Mouse (Mus musculus) embryo, embryonic 9.5 days (tissue): ENCODE measurements around the gene Tbc1d1.
"Not testable (repeated sequence)": the region's sequence is repeated elsewhere in the genome, so short reads cannot be mapped to it uniquely, and the experiment has no call there.

ENCODE experiments used
- DNase-seq: peaks from one replicate; pipeline ENCODE4 v3.0.0-alpha.2; 2017; ENCODE audit errors: extremely low spot score

Gene Tbc1d1

GRCm38 (mm10) chr5:64358639-64359584 is 202.8 kb downstream of the Tbc1d1 start:
- DNase-seq = no peak

DNA sequence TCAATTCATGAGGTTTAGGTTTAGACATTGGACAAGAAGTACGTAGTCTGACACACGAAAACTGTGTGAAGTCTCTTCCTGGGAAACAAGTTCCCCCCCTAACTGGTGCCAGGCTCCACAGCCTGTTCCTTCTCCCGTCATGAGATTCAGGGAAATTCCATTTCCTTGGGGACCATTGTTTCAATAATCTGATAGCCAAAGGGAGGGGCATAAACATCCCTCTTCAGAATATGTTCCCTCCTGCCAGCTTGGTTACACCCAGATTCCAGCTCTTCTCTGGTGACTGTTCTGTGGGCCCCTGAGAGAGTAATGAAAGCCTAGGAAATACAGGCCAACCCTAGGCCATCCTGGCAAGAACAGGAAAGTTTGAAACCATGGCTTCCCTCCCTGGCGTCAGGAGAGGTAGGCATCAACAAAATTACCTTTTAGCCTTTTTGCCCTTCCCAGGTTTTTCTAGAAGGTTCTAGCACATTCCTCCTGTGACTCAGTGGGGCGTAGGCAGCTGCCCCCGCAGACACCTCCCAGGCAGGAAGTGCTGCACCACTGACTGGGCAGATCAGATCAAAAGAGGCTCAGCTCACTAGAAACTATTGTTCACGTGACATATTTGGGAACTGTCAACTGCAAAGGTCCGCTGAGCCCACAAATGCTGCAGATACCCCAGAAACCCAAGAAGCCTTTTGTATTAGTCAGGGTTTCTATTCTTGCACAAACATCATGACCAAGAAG is 204.2 kb downstream of the Tbc1d1 start:
- no peak for DNase-seq

GRCm38 (mm10) chr5:64360876-64361268 is 204.8 kb downstream of the Tbc1d1 start:
- DNase-seq = not testable (repeated sequence)

DNA sequence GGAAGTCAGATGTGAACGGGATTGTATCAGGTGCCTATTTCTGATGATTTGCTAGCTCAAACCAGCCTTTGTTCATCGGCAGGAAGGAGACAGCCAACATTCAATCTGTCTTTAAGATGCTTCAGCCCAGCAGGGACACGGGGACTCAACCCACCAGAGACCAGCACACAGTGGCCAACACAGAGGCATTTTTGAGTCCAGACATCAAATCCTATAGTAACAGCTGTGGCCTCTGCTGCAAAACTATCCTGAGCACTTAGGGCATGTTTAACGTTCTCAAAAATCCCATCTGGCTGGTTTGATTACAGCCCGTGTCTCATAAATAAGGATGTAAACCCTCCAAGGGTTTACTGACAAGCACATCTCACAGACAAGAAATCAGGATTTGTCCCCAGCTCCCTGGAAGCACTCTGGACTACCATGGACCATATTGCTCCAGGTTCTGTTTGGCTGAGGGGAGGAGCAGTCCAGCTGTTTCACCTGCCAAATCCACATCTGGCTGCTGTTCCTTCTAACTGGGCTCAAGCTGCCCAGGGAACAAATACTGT is 207.8 kb downstream of the Tbc1d1 start:
- no peak for DNase-seq

DNA sequence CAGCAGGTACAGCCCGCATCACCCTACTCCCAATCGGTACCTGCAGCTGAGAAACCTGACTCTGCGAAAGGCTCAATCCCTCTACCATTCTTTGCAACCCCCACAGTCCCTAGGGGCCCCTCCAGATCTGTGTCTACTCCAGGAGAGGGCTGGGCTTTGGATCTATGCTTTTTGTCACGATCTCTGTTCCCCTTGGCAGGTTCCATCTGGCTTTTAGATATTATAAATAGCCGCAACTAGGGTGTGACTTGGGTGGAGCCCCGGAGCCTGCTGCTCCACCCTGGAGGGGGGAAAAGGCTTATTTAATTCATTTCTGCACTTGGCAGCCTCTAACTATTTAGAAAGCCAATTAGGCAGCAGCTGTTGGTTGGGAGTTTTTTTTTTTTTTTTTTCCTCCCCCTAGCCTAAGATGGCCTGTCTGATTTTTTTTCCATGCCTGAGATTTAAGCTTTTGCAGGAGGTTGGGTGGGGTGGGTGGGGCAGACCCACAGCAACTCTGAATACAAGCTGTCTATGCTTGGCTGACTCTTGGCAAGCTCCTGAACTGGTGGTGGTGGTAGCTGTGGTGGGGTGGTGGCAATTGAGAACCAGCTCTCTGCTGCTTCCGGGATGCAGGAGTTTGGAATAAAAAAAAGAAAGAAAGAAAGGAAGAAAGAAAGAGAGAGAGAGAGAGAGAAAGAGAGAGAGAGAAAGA is 208.5 kb downstream of the Tbc1d1 start:
- DNase-seq = no peak

GRCm38 (mm10) chr5:64365187-64366066 is 209.3 kb downstream of the Tbc1d1 start:
- DNase-seq = no peak

DNA sequence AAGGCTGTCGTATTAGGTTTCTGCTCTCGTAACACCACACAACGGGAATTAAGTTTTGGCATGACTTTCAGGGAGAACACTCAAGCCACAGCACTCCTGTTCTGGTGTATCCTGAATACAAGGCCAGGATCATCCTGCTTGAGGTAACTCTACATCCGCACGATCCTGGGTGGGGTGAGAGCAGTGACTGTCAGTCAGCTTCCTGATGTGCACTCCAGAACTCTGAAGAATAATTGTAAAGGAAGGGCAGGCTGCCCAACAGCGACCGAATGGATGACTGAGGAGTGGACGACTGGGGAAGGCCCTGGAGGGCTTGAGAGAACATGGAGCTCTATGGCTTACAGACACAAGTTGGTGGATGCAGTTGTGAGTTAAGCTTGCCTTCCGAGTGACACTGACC is 210.0 kb downstream of the Tbc1d1 start:
- DNase-seq = no peak

DNA sequence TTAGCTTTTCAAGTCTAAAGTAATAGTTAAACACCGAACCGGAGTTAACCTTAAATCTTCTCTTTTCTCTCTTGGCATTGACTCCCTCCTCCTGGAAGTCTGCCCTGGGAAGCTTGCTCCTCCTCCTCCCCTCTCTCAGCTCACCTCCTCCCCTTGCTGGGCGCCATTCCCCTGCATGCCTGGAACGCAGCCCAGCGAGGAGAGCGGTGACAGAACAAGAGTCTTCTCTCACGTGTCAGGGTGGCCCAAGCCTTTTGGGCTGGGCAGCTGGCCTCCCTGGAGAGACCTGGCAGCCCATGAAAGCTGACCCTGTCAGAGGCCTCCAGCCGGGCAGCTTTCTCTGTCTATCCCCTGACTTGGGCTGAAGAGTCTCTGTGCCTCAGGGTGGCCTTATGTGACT is 211.3 kb downstream of the Tbc1d1 start:
- DNase-seq = no peak

DNA sequence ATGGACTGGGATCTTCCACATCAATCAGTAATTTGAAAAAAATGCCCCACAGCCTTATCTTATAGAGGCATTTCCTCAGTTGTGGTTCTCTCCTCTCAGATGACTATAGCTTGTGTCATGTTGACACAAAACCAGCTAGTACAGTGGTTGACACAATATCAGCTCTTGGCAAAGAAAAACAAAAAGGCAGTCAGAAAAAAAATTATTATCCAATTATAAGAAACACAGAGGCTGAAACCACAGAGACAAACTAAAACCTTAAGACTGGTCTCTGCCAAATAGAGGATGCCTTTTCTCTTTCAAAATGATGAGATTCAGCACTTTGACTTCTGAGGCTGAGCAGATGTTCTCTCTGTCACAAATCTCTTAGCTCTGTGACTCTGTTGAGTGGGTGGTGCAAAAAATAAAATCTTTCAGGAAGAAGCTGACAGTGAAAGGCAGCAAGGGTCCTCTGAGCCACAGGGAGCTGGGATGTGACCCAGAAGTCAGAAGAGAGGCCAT is 215.3 kb downstream of the Tbc1d1 start:
- DNase-seq = no peak

DNA sequence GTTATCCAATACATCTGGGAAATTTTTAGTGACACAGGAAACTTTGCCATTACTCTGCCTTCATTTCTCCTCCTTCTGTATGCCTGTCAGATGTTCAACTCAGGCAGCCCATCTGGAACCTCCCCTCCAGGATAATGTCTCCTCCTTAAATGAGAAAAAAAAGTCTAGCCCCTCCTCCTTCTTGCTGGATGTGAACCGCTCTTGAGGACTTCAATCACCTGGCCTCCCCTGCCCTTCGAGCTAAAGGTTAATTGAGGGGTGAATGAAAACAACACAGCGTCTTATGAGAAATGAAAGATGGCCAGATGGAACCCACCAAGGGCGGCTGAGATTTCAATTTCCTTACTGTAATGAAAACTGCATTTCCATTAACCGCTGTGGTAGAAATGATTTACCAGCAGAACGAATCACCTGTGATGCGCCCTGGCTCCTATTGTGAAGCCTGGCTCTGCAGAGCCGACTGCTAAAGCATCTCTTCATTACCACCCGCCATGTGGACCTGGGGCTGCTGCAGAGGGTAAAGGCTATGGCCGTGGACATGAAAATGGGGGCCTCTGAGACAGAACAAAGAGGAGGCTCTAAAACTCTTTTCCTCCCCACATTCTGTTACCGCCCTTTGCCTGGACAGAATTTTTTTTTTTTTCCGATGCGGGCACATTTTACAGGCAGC is 216.3 kb downstream of the Tbc1d1 start:
- no peak for DNase-seq

DNA sequence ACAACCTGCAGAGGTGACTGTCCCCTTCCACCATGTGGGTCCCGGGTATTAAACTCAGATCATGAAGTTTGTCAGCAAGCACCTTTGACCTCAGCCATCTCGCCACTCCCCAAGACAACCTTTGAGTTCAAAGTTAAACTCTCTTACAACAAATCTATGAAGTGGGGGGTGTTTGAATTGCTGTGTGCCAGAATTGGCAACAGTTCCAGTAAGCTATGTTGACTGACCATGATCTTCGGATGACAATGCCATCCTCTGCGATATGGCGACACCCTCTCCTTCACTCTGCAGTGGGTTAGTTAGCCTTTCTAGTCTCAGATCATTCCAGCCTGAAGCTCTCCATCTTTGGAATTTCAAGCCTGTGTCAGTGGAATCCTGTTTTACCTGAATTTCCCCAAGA is 217.6 kb downstream of the Tbc1d1 start:
- DNase-seq = no peak

DNA sequence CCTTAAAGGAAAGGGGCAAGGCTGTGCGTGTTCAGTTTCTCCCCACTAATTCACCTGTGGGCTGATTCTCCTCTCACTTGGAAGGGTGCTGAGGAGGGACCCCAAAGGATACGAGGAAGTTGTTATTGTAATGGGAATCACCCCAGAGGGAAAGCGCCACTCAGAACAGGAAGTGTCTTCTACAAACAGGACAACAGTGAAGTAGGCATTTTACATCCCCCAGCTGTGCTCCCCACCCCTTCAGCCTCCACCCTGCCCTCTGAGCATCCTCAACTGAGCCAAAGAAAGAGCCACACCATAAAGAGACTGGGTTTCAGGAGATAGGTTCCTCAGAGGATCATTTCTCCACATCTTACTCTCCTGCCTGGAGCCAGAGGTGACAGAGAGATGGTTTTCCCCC is 219.7 kb downstream of the Tbc1d1 start:
- DNase-seq = no peak

- no peak for DNase-seq
These were observed 220.4 kb downstream of the Tbc1d1 start for GRCm38 (mm10) chr5:64376466-64376865.

DNA sequence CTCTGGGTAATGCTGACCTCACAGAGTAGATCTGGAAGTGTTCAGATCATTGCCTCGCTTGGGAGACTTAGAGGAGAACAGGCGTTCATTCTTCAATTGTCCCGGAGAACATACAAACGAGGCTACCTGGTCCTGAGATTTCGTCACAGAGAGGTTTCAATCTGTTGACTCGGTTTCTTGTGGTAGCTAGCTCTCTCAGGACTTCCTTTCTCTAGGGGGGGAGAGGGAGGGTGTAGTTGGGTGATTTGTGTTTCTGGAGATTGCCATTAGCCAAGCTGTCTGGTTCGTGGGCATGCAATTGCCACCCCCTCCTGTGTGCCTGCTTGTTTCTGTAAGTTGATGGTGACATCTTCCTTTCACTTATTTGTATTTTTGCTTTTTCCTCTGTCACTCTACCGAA is 221.6 kb downstream of the Tbc1d1 start:
- no peak for DNase-seq

DNA sequence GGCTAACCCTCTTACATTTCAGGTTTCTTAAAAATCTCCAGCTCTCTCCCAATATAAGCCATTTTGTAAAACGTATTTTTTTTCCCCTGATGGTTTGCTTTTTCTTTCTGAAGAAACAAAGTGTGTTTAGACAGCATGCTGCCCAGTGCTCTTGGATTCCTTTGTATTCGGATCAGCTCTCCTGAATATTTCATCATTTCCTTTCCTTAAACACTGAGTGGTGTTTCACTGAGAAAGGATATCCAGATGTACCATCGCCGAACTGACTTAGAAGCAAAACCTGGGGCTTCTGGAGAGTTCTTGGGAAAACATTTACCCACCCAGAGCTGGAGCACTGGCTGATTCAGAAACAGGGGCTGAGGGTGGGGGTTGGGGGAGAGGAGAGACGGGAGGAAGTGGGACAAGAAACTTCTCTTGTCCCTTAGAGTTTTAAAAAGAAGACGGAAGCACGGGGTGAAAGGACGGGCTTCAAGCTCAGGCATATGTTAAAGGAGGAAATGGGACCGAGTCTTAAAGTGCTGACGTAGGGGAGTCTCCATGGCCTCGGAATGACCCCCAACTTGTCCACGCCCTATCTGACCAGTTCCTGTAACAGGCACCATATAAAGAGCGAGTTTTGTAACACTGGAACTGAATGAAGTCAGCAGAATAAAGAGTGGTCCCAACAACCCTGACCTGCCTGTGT is 222.6 kb downstream of the Tbc1d1 start:
- no peak for DNase-seq

- DNase-seq = no peak
These were observed 223.7 kb downstream of the Tbc1d1 start for GRCm38 (mm10) chr5:64379829-64380228.

- no peak for DNase-seq
These were observed 224.7 kb downstream of the Tbc1d1 start for GRCm38 (mm10) chr5:64380698-64381375.

- DNase-seq = no peak
These were observed 225.4 kb downstream of the Tbc1d1 start for GRCm38 (mm10) chr5:64381538-64381937.

GRCm38 (mm10) chr5:64382451-64383057 is 226.4 kb downstream of the Tbc1d1 start:
- DNase-seq = peak; percentile 86
